ENCODE assay signal across 24 mouse cellular contexts in genomic region chr4:58712166-58712565, GRCm38 (mm10).
"Had no signal": no experiment of that assay in that cellular context is flagged by ENCODE, and none has a peak within 500 bp of the region (broad histone marks: within the 10 kb centered on the region; RNA-seq: fewer than 3 reads in every experiment).

No protein-coding gene starts in this region.

- H3K9ac ChIP-seq: heart, embryonic 13.5 days; heart, embryonic 15.5 days; hindbrain, embryonic 12.5 days; hindbrain, embryonic 14.5 days; limb, embryonic 13.5 days; liver, embryonic 13.5 days had no signal

- H3K27me3 ChIP-seq: heart, embryonic 15.5 days; hindbrain, embryonic 12.5 days; limb, embryonic 13.5 days; liver, embryonic 13.5 days had no signal

- H3K27ac ChIP-seq: heart, adult 2 months; heart, embryonic 13.5 days; heart, embryonic 15.5 days; hindbrain, embryonic 10.5 days; hindbrain, embryonic 12.5 days; hindbrain, embryonic 14.5 days; left cerebral cortex, adult 2 months; limb, embryonic 13.5 days; liver, embryonic 13.5 days had no signal

- H3K9me3 ChIP-seq: heart, embryonic 15.5 days; hindbrain, embryonic 10.5 days; liver, embryonic 13.5 days had no signal

- H3K36me3 ChIP-seq: heart, embryonic 13.5 days; heart, embryonic 15.5 days; hindbrain, embryonic 10.5 days; hindbrain, embryonic 12.5 days; limb, embryonic 13.5 days; liver, embryonic 13.5 days had no signal

- ATAC-seq: forebrain, embryonic 16.5 days; hindbrain, embryonic 16.5 days; inflammation-experienced regulatory T-cells, adult 6 months; intestine, postnatal 0 days had no signal

- H3K4me3 ChIP-seq: heart, adult 2 months; heart, embryonic 13.5 days; heart, embryonic 15.5 days; hindbrain, embryonic 10.5 days; hindbrain, embryonic 12.5 days; left cerebral cortex, adult 2 months; limb, embryonic 13.5 days; liver, embryonic 13.5 days had no signal

- H3K4me1 ChIP-seq: liver, embryonic 13.5 days had no signal

- DNase-seq: gastrocnemius, postnatal 14 days; gastrocnemius, postnatal 36 days; heart, adult 11 months; heart, adult 2 months; heart, postnatal 4 days; kidney, adult 18-20 months; kidney, adult 8-10 months; kidney, postnatal 10 days; kidney, postnatal 36 days; liver; liver, embryonic 13.5 days had no signal

- H3K4me2 ChIP-seq: heart, embryonic 11.5 days; heart, embryonic 13.5 days; heart, embryonic 15.5 days; hindbrain, embryonic 12.5 days; hindbrain, embryonic 14.5 days; limb, embryonic 13.5 days; liver, embryonic 11.5 days; liver, embryonic 13.5 days had no signal
